Mouse (Mus musculus): ENCODE measurements at regions not wholly inside any gene's neighbourhood (a gene's known extent, or its start where the extent isn't known, plus 50 kb on each side); places are given as distances from the start of the nearest gene placed in this dataset.
A peak's percentile ranks its signal among the peaks of the same experiment; 100 is the strongest.

DNA sequence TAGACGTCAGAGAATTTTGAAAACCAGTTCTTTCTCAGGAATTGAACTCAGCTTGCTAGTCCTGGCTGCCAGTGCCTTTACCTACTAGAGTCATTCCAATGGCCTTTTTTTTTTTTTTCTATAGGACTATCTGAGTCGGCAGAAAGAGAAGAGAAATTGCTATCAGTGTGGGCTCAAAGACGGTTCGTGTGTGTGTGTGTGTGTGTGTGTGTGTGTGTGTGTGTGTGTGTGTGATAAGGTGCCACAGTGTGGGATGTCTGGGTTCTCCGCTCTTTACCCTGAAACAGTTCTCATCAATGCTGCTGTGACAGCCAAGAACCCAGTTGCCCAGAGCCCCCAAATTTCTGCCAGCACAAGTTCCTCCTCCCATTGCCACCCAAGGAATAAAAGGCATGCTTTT is 146.1 kb downstream of the Rybp start:
- WGBS: 60% methylated on average over 5 of the region's 5 CpGs
- no peak overlapping the region for H3K27ac ChIP-seq (ENCODE audit: poor library complexity, severe bottlenecking)
- peaks cover 29% of the 10 kb centered on the region; the same call in 1 of the 2 replicates for H3K27me3 ChIP-seq (replicated peaks)
- no peak for ATAC-seq (ENCODE audit: insufficient number of reproducible peaks, low FRiP score)
- no peak overlapping the region for H3K9ac ChIP-seq
- no peaks in the 10 kb centered on the region for H3K36me3 ChIP-seq
- no peaks in the 10 kb centered on the region for H3K9me3 ChIP-seq (replicated peaks)
- peaks cover 26% of the 10 kb centered on the region for H3K4me1 ChIP-seq (replicated peaks)
- no peak overlapping the region for H3K4me2 ChIP-seq
- H3K4me3 ChIP-seq: no peak overlapping the region

DNA sequence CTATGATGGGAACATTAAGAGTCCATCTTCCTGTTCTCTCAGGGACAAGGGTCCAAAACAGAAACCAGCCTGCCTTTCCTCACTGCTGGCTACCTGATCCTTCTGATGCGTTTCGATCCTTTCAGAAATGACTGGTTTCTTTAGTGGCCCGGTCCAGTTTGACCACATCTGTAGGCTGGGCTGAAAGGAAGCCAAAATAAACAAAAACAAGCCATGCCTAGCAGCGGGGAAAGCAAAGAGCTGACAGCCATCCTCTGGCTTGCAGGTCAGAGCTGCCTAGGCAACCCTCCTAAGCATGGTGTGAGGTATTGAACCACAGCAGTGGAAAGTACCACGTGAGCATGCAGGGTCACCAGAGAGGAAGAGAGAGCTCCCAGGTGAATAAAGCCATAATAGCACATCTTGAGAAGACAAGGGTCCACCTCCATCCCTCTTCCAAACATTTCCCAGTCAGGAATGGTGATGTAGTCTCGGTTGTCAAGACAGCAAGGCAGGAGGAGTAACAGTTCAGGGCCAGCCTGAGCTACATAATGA is 146.6 kb downstream of the Rybp start:
- Histone ChIP-seq H3K27me3 (replicated peaks) (peaks cover 25% of the 10 kb centered on the region; the same call in 1 of the 2 replicates), H3K36me3 (no peaks in the 10 kb centered on the region), H3K27ac (ENCODE audit: poor library complexity, severe bottlenecking) (no peak overlapping the region), H3K4me2 (no peak overlapping the region), H3K4me3 (no peak overlapping the region), H3K4me1 (replicated peaks) (peaks cover 26% of the 10 kb centered on the region), H3K9ac (no peak overlapping the region), H3K9me3 (replicated peaks) (no peaks in the 10 kb centered on the region)
- no peak for ATAC-seq (ENCODE audit: insufficient number of reproducible peaks, low FRiP score)
- 40% methylated on average over 6 of the region's 6 CpGs for WGBS

DNA sequence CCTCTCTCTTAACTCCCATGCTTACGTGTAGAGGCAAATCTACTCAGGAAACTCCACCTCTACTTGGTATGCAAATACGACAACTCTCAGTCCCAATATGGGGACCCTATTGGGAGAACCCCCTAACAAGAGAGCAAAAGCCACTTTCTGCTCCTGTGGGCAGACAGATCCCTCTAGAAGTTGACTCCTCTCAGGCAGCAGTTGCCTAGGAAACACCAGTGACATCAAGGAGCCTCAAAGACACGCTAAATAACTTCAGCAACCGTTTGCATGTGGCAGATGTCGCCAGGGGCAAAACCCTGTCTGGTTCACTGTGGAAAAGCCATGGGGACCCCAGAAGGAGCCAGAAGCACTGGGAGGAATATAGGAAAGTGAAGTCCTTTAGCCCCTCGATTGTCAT is 147.5 kb downstream of the Rybp start:
- no peaks in the 10 kb centered on the region for H3K9me3 ChIP-seq (replicated peaks)
- H3K4me1 ChIP-seq (replicated peaks): peaks cover 22% of the 10 kb centered on the region
- H3K27me3 ChIP-seq (replicated peaks): peaks cover 23% of the 10 kb centered on the region; the same call in 1 of the 2 replicates
- no peaks in the 10 kb centered on the region for H3K36me3 ChIP-seq
- 62% methylated on average over 6 of the region's 6 CpGs for WGBS
- no peak overlapping the region for H3K4me2 ChIP-seq
- no peak overlapping the region for H3K27ac ChIP-seq (ENCODE audit: poor library complexity, severe bottlenecking)
- no peak overlapping the region for H3K9ac ChIP-seq
- H3K4me3 ChIP-seq: no peak overlapping the region
- ATAC-seq (ENCODE audit: insufficient number of reproducible peaks, low FRiP score): no peak

DNA sequence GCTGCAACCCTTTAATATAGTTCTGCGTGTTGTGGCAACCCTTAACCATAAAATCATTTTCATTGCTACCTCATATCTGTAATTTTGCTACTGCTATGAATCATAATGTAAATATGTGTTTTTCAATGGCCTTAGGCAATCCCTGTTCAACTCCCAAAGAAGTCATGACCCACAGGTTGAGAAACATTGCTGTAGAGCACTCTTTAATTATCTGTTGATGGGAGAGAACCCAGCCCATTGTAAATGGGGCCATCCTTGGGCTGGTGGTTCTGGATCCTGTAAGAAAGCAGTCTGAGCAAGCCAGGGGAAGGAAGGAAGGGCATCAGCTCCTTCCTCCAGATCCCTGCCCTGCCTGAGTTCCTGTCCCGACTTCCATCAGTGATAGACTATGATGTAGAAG is 148.6 kb downstream of the Rybp start:
- Histone ChIP-seq H3K9me3 (replicated peaks) (no peaks in the 10 kb centered on the region), H3K9ac (no peak overlapping the region), H3K27ac (ENCODE audit: poor library complexity, severe bottlenecking) (no peak overlapping the region), H3K4me1 (replicated peaks) (peaks cover 16% of the 10 kb centered on the region), H3K36me3 (no peaks in the 10 kb centered on the region), H3K4me2 (no peak overlapping the region), H3K4me3 (no peak overlapping the region), H3K27me3 (replicated peaks) (peaks cover 23% of the 10 kb centered on the region; the same call in 1 of the 2 replicates)
- no peak for ATAC-seq (ENCODE audit: insufficient number of reproducible peaks, low FRiP score)
- WGBS: 79% methylated on average over 2 of the region's 2 CpGs

DNA sequence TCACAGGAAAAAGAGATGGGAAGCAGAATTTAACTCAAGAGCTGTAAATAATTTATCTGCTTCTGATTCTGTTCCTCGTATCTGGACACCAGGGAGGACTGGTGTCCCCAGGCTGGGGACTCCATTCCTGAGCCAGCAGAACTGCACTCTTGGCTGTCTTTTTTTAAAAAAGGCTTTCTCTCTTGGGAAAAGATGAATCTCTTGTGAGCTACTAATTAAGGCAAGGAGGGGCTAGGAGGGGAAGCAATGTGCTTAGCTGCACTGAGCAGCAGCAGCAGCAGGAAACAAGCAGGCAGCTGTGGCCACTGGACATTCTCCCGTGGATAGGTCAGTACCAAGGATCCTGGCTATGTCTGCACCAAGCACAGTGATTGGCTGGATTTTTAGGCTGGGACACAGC is 152.1 kb downstream of the Rybp start:
- ATAC-seq (ENCODE audit: insufficient number of reproducible peaks, low FRiP score): no peak
- Histone ChIP-seq H3K36me3 (no peaks in the 10 kb centered on the region), H3K4me2 (no peak overlapping the region), H3K4me3 (no peak overlapping the region), H3K9me3 (replicated peaks) (no peaks in the 10 kb centered on the region), H3K27ac (ENCODE audit: poor library complexity, severe bottlenecking) (no peak overlapping the region), H3K4me1 (replicated peaks) (peaks cover 12% of the 10 kb centered on the region), H3K27me3 (replicated peaks) (0 out of 2 replicates have a peak, but pooled peaks cover 22% of the 10 kb centered on the region), H3K9ac (no peak overlapping the region)
- 42% methylated on average over 2 of the region's 2 CpGs for WGBS

DNA sequence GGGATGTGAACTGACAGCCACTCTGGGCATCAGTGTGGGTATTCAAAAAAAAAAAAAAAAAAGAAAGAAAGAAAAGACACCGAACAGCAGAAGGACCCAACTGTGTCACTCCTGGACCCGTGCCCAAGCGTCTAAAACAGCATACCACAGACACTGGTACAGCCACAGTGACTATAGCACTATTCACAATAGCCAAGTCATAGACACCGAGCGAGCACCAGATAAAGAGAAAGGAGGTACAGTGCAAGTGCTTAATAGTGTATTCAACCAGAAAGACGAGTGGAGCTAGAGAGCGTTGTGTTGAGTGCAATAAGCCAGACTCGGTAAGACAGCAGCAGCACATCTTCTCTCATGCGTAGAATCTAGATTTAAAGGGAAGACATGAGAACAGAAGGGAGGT is 153.3 kb downstream of the Rybp start:
- H3K4me1 ChIP-seq (replicated peaks): peaks cover 12% of the 10 kb centered on the region
- 60% methylated on average over 9 of the region's 9 CpGs for WGBS
- no peaks in the 10 kb centered on the region for H3K9me3 ChIP-seq (replicated peaks)
- no peak overlapping the region for H3K4me2 ChIP-seq
- H3K36me3 ChIP-seq: no peaks in the 10 kb centered on the region
- H3K4me3 ChIP-seq: no peak overlapping the region
- H3K9ac ChIP-seq: no peak overlapping the region
- ATAC-seq (ENCODE audit: insufficient number of reproducible peaks, low FRiP score): no peak
- no peak overlapping the region for H3K27ac ChIP-seq (ENCODE audit: poor library complexity, severe bottlenecking)
- 0 out of 2 replicates have a peak, but pooled peaks cover 17% of the 10 kb centered on the region for H3K27me3 ChIP-seq (replicated peaks)

DNA sequence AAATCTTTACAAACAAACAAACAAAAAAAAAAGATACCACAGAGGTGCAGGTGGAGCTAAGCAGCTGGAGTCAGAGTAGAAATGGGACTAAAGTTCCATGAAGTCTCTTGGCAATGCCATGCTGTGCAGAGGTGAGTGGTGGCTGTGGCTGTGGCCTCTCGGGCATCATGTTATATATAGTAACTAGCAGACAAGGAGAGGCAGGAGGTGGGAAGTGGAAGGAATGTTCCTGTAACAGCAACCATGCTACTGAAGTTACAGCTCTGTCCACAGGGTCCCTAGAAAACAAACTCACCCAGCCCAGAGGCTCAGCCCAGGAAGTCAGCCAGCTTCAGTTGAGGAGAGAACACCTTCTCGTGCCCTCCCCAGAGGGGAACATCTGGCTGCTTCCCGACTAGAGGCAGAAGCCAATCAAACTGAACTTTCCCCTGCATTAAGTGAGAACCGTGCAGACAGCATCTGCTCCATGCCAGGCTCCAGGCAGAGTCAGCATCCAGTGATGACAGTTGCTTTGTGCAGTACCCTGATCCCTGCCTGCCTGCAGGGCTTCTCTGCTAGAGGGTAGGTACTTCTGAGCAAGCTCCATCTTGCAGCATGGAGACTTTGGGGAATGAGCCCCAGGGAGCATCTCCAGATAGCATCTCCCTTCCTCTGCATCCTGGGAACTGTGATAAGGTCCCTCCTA is 154.2 kb downstream of the Rybp start:
- Histone ChIP-seq H3K9me3 (replicated peaks) (no peaks in the 10 kb centered on the region), H3K36me3 (no peaks in the 10 kb centered on the region), H3K27ac (ENCODE audit: poor library complexity, severe bottlenecking) (peak overlapping the region; percentile 60), H3K27me3 (replicated peaks) (0 out of 2 replicates have a peak, but pooled peaks cover 17% of the 10 kb centered on the region), H3K4me1 (replicated peaks) (peaks cover 14% of the 10 kb centered on the region), H3K9ac (no peak overlapping the region), H3K4me2 (peak overlapping the region; percentile 6; the same call in 1 of the 2 replicates), H3K4me3 (no peak overlapping the region)
- 7% methylated on average over 4 of the region's 4 CpGs for WGBS
- no peak for ATAC-seq (ENCODE audit: insufficient number of reproducible peaks, low FRiP score)

DNA sequence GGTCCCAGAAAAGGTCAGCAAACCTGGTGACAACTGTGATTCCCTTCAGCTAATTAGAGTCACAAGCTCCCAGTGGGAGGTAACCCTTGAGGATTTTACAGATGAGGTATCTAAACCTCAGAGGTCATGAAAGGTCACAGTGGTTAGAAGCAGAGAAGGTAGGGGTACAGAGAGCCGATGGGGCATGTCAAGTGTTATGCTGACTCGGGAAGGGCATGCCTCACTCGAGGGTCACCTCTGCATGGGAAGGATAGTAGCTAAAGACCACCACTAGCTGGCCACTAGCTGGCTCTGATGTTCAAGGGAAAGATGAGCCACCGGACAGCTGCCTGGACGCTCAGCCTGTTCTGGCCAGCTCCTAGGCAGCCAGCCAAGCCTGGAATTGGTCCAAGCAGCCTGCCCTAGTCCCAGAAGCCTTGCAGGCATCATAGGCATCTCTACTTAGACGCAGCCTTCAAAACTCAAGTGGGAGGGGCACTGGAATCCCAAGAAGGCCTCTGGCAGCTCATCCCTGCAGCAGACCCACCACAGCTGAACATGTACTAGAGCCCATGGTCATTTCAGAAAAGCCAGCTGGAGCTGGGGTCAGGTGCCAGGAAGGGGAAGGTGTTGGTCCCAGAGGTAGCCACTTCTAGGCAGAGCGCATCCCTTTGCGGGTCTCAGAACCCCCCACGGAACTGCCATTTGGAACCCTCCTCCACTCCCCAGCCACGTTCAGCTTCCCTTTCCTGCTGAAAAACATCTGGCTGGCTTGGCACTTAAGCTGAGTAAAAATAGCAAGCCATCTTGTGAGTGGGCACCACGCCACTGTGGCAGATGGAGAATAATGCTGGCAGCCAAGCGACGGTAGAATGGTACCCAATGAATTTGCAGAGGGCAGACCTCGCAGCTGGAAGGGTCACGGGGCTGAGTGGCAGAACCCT is 159.8 kb downstream of the Rybp start:
- 37% methylated on average over 15 of the region's 15 CpGs for WGBS
- 0 out of 2 replicates have a peak overlapping the region, but pooled peaks have one; percentile 2 for H3K9ac ChIP-seq
- H3K4me1 ChIP-seq (replicated peaks): peaks cover 30% of the 10 kb centered on the region
- H3K4me2 ChIP-seq: 0 out of 2 replicates have a peak overlapping the region, but pooled peaks have one; percentile 3
- H3K9me3 ChIP-seq (replicated peaks): no peaks in the 10 kb centered on the region; the same call in 1 of the 2 replicates
- H3K27me3 ChIP-seq (replicated peaks): 0 out of 2 replicates have a peak, but pooled peaks cover 21% of the 10 kb centered on the region
- ATAC-seq (ENCODE audit: insufficient number of reproducible peaks, low FRiP score): peak; percentile 80
- peak overlapping the region; percentile 41; the same call in 1 of the 2 replicates for H3K27ac ChIP-seq (ENCODE audit: poor library complexity, severe bottlenecking)
- no peak overlapping the region for H3K4me3 ChIP-seq
- H3K36me3 ChIP-seq: no peaks in the 10 kb centered on the region

DNA sequence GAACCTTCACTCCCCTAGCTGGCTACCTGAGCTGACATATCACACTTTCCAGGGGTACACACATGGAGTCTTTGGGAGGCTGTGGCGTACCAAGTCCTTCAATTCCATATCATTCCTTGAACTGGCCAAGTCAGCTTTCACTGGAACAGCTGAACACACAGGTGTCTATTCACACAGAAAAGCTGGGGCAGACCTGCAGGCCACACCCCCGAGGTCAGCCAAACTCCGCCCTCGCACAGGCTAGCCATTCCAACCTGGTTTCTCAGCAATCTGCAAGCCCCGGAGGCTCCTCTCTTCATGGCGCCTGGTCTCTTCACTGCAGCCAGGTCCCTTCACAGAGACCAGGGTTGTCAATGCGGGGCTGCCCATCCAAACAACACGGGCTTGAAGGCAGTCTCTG is 160.5 kb downstream of the Rybp start:
- H3K36me3 ChIP-seq: no peaks in the 10 kb centered on the region
- no peak overlapping the region for H3K9ac ChIP-seq
- no peak overlapping the region for H3K4me3 ChIP-seq
- H3K9me3 ChIP-seq (replicated peaks): no peaks in the 10 kb centered on the region; the same call in 1 of the 2 replicates
- no peak overlapping the region for H3K4me2 ChIP-seq
- H3K27ac ChIP-seq (ENCODE audit: poor library complexity, severe bottlenecking): peak overlapping the region; percentile 17; the same call in 1 of the 2 replicates
- 0 out of 2 replicates have a peak, but pooled peaks cover 25% of the 10 kb centered on the region for H3K27me3 ChIP-seq (replicated peaks)
- WGBS: 54% methylated on average over 8 of the region's 8 CpGs
- peaks cover 30% of the 10 kb centered on the region for H3K4me1 ChIP-seq (replicated peaks)
- no peak for ATAC-seq (ENCODE audit: insufficient number of reproducible peaks, low FRiP score)

DNA sequence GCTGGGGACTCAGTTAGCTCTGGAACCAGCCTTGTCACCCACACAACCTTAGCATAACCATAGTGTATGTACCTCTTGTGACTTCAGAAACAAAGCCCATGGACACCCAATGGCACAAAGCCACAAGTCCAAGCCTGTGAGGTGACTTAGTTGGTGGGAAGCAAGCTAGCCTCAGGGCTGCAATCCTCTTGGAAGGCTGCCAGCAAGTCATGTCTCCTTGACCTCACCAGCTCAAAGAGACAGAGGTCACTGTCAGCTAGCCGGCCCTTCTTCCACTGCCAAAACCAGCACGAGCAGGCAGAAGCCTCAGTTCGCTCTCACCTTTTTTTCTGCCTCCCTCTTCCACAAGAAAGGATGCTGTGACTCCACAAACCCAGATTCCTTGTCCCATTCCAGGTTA is 161.0 kb downstream of the Rybp start:
- 55% methylated on average over 3 of the region's 3 CpGs for WGBS
- Histone ChIP-seq H3K9ac (no peak overlapping the region), H3K4me1 (replicated peaks) (peaks cover 30% of the 10 kb centered on the region), H3K36me3 (no peaks in the 10 kb centered on the region), H3K4me2 (no peak overlapping the region), H3K9me3 (replicated peaks) (no peaks in the 10 kb centered on the region; the same call in 1 of the 2 replicates), H3K27ac (ENCODE audit: poor library complexity, severe bottlenecking) (no peak overlapping the region), H3K4me3 (no peak overlapping the region), H3K27me3 (replicated peaks) (0 out of 2 replicates have a peak, but pooled peaks cover 25% of the 10 kb centered on the region)
- ATAC-seq (ENCODE audit: insufficient number of reproducible peaks, low FRiP score): no peak

DNA sequence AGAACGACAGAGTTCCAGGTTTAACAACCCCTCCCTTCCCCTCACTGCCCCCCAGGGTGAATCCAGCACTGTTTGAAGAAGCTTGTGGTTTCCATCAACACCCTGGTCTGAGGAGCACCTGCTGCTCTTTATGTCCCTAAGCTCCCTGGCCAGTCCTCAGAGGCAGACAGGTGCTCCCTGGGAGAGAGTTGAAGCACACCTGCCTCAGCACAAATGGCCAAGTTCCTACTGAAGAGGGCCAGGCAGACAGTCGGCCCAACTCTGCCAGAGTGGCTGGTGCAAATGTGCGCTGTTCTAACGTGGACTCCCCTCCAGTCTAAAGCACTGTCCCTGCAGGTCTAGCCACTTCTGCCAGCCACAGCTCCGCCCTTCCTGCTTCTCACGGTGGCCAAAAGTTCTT is 166.0 kb downstream of the Rybp start:
- Histone ChIP-seq H3K27ac (ENCODE audit: poor library complexity, severe bottlenecking) (no peak overlapping the region), H3K27me3 (replicated peaks) (peaks cover 14% of the 10 kb centered on the region; the same call in 1 of the 2 replicates), H3K4me1 (replicated peaks) (peaks cover 23% of the 10 kb centered on the region), H3K4me3 (no peak overlapping the region), H3K9me3 (replicated peaks) (no peaks in the 10 kb centered on the region; the same call in 1 of the 2 replicates), H3K4me2 (no peak overlapping the region), H3K9ac (no peak overlapping the region), H3K36me3 (no peaks in the 10 kb centered on the region)
- WGBS: 50% methylated on average over 6 of the region's 6 CpGs
- no peak for ATAC-seq (ENCODE audit: insufficient number of reproducible peaks, low FRiP score)

Data from heart, embryonic 12.5 days (tissue).